10 mouse cellular contexts compared by ENCODE assay signal in genomic region chr5:120674229-120675145, GRCm38 (mm10). TPM values are rescaled to one million over a fixed set of nuclear protein-coding genes. Genes with fewer than 3 reads are reported as not detected.
DNase-seq lines count a peak whose midpoint lies in the region; ATAC-seq lines count a peak whose summit lies in the region.
"Had no signal": no experiment of that assay in that cellular context is flagged by ENCODE, and none has a peak within 500 bp of the region (broad histone marks: within the 10 kb centered on the region; RNA-seq: fewer than 3 reads in every experiment).

No protein-coding gene starts in this region.

- 23% methylated on average over 21 of the region's 21 CpGs for WGBS in lung, embryonic 16.5 days
- WGBS in embryonic facial prominence, embryonic 10.5 days, result 43% methylated on average over 21 of the region's 21 CpGs

- no peak overlapping the region for H3K4me2 ChIP-seq in lung, embryonic 16.5 days (ENCODE audit: low read depth, low read length)
- H3K4me2 ChIP-seq: heart, embryonic 13.5 days had no signal

- H3K36me3 ChIP-seq in lung, embryonic 16.5 days (ENCODE audit: control insufficient read depth, insufficient read depth, low read length), result no peaks in the 10 kb centered on the region
- H3K36me3 ChIP-seq in embryonic facial prominence, embryonic 10.5 days (replicated peaks), result no peaks in the 10 kb centered on the region
- H3K36me3 ChIP-seq: heart, embryonic 13.5 days had no signal

- ATAC-seq in lung, embryonic 16.5 days (ENCODE audit: low read depth), result peak; percentile 30

- no peaks in the 10 kb centered on the region for H3K9me3 ChIP-seq in lung, embryonic 16.5 days (ENCODE audit: control insufficient read depth, low read length)
- no peaks in the 10 kb centered on the region for H3K9me3 ChIP-seq in embryonic facial prominence, embryonic 10.5 days
- H3K9me3 ChIP-seq: heart, embryonic 13.5 days had no signal

- H3K4me1 ChIP-seq in lung, embryonic 16.5 days (replicated peaks; ENCODE audit: control insufficient read depth, insufficient read depth, low read length), result peaks cover 2% of the 10 kb centered on the region; the same call in 1 of the 2 replicates
- peaks cover 12% of the 10 kb centered on the region for H3K4me1 ChIP-seq in embryonic facial prominence, embryonic 10.5 days

- no peaks in the 10 kb centered on the region; the same call in 1 of the 2 replicates for H3K27me3 ChIP-seq in lung, embryonic 16.5 days (ENCODE audit: control insufficient read depth, insufficient read depth, low read depth, low read length)
- peaks cover 14% of the 10 kb centered on the region for H3K27me3 ChIP-seq in embryonic facial prominence, embryonic 10.5 days (replicated peaks; ENCODE audit: low read depth, poor library complexity, severe bottlenecking)

- no peak for DNase-seq in lung, postnatal 36 days
- peak; percentile 57 for DNase-seq in embryonic facial prominence, embryonic 10.5 days (ENCODE audit: low spot score)
- DNase-seq in kidney, postnatal 4 days, result peak; percentile 75 to 85
- DNase-seq in thymus, adult 18-20 months, result peak; percentile 32 to 59
- no peak for DNase-seq in heart, postnatal 14 days
- DNase-seq in layer of hippocampus, adult 18-20 months (ENCODE audit: low spot score in 2 of 2), result no peak
- DNase-seq in spleen, postnatal 4 days (ENCODE audit: low spot score in 2 of 2), result no peak

- H3K27ac ChIP-seq in lung, embryonic 16.5 days (ENCODE audit: low read length), result no peak overlapping the region
- peak overlapping the region; percentile 30; the same call in 1 of the 2 replicates for H3K27ac ChIP-seq in embryonic facial prominence, embryonic 10.5 days (replicated peaks)
- H3K27ac ChIP-seq: heart, embryonic 13.5 days had no signal

- H3K4me3 ChIP-seq in lung, embryonic 16.5 days (ENCODE audit: low read length), result no peak overlapping the region
- H3K4me3 ChIP-seq in embryonic facial prominence, embryonic 10.5 days, result no peak overlapping the region
- H3K4me3 ChIP-seq: heart, embryonic 13.5 days had no signal

- no peak overlapping the region for H3K9ac ChIP-seq in lung, embryonic 16.5 days (ENCODE audit: low read length)
- H3K9ac ChIP-seq: heart, embryonic 13.5 days had no signal

- intact Hi-C loops in heart, postnatal 14 days (cut with DNase I), result loop anchor here (10.0 kb wide), 1 partner anchor 170 kb away; the partner anchor contains the start of gene Plbd2

RNA-seq across cellular contexts. Expression of gene Rasal1, which starts 25.9 kb away (rescaled TPM):
- 0.18 and 0.44 TPM in 2 replicates for polyA plus RNA-seq in lung, embryonic 16.5 days (2015; fragmentation: Nextera tagmentation; extraction: Ambion mirVana)
- polyA plus RNA-seq in embryonic facial prominence, embryonic 10.5 days (2016; fragmentation: Nextera tagmentation; extraction: Ambion mirVana), result 0.07 and 0.14 TPM in 2 replicates
- total RNA-seq in heart, postnatal 14 days (2021), result under 1 TPM in 1 of 2 experiments, not detected in 1; 0.59 TPM
- 10 to 100 TPM; 92.7 to 97.3 TPM for total RNA-seq in layer of hippocampus, adult 18-20 months (2021)

RNA-seq across cellular contexts. Expression of gene Dtx1, which starts 37.2 kb away (rescaled TPM):
- polyA plus RNA-seq in lung, embryonic 16.5 days (2015; fragmentation: Nextera tagmentation; extraction: Ambion mirVana), result 2.4 and 3.2 TPM in 2 replicates
- 1.8 and 2.2 TPM in 2 replicates for polyA plus RNA-seq in embryonic facial prominence, embryonic 10.5 days (2016; fragmentation: Nextera tagmentation; extraction: Ambion mirVana)
- 1 to 10 TPM; 1.3 to 3.1 TPM for total RNA-seq in heart, postnatal 14 days (2021)
- 10 to 100 TPM; 70.7 to 75.2 TPM for total RNA-seq in layer of hippocampus, adult 18-20 months (2021)

RNA-seq across cellular contexts. Expression of gene Cfap73, which starts 40.5 kb away (rescaled TPM):
- 0.94 and 1.5 TPM in 2 replicates for polyA plus RNA-seq in lung, embryonic 16.5 days (2015; fragmentation: Nextera tagmentation; extraction: Ambion mirVana)
- 0.27 TPM in 1 of 2 replicates, not detected in the other for polyA plus RNA-seq in embryonic facial prominence, embryonic 10.5 days (2016; fragmentation: Nextera tagmentation; extraction: Ambion mirVana)
- not detected for total RNA-seq in heart, postnatal 14 days (2021)
- total RNA-seq in layer of hippocampus, adult 18-20 months (2021), result under 1 TPM; 0.61 to 0.82 TPM
- total RNA-seq: neutrophil, adult 5-6 weeks had no signal
- polyA plus RNA-seq: heart, embryonic 13.5 days had no signal

Comparison
In these comparisons a context has a peak if more than half of its experiments do, and no peak if none do; other contexts are left out.
1. DNase-seq: peak in embryonic facial prominence, embryonic 10.5 days (single experiment), kidney, postnatal 4 days (2 of 2) and thymus, adult 18-20 months (2 of 2); none in lung, postnatal 36 days (single experiment), heart, postnatal 14 days (0 of 2), layer of hippocampus, adult 18-20 months (0 of 2) and spleen, postnatal 4 days (0 of 2).
2. RNA of gene Rasal1, which starts 25.9 kb away (total RNA-seq): 92.7 to 97.3 TPM in layer of hippocampus, adult 18-20 months; 0.59 TPM in heart, postnatal 14 days; every median in the first group is over 10 times any median in the second.
3. RNA of gene Dtx1, which starts 37.2 kb away (total RNA-seq): 70.7 to 75.2 TPM in layer of hippocampus, adult 18-20 months; 1.3 to 3.1 TPM in heart, postnatal 14 days; every median in the first group is over 10 times any median in the second.